Mouse (Mus musculus): ENCODE measurements around the gene Chsy1.

The Chsy1 gene

GRCm38 (mm10) chr7:66108961-66109854, at the start of gene Chsy1:
Gene Chsy1 (plus strand): TSS chr7:66109515.
- DNase-seq (ENCODE audit: low read depth, low spot score) = peak; percentile 90

DNA sequence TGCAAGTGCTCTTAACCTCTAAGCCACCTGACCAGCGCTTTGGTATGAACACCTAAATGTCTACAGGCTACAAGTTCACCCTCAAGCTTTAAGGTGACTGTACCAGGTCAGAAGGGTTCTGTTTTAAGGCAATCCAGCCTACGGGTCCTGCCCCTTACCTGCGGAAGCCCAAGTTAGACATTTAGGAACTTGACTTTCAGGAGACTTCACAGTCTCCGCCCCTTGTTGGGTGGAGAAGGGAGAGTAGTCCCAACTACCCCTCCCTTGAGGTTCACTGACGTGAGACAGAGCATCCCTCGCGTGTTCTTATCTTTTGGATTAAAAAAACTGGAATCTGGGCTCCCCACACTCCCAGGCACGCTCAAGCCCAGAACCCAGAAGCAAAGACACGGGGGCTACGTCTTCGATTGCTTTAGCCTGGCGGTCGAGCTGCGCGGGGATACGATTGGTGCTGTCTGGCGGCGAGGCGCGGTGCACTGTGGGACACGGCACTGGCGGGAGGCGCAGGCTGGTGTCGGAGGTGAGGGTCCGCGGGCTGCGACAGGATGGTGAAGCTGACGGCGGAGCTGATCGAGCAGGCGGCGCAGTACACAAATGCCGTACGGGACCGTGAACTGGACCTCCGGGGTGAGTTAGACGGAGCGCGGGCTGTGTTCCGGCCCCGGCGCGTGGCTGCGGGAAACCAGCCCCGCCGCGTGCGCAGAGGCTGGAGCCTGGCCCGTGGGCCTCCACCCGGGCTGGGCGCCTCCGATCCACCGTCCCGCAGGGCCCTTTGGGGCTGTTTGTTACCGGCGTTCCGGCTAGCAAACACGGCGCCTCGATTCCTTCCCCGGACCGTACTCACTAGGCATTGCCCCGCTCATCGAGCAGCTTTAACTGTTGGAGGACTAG, 49.0 kb upstream of the Chsy1 start:
- peak; percentile 76 for DNase-seq (ENCODE audit: low read depth, low spot score)

- DNase-seq (ENCODE audit: low read depth, low spot score) = no peak
These were observed 48.3 kb upstream of the Chsy1 start for GRCm38 (mm10) chr7:66061057-66061456.

DNA sequence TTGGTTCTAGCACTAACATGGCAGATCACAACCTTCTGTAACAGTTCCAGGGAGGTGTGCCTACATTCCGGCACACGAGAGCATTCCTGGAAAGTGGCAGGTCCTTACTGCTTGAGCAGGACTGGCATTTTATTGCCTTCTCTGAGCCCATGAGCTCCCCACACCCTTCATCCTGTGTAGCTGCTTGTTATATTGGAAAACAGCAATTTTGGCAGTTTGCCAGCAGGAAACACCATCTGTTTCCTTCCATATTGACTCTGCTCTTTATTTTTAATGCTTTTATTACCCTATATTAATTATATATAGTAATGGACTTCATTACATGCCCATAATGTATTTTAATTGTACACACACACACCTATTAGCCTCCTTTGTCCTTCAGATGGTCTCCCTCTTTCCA, 32.9 kb upstream of the Chsy1 start:
- DNase-seq (ENCODE audit: low read depth, low spot score) = no peak

DNA sequence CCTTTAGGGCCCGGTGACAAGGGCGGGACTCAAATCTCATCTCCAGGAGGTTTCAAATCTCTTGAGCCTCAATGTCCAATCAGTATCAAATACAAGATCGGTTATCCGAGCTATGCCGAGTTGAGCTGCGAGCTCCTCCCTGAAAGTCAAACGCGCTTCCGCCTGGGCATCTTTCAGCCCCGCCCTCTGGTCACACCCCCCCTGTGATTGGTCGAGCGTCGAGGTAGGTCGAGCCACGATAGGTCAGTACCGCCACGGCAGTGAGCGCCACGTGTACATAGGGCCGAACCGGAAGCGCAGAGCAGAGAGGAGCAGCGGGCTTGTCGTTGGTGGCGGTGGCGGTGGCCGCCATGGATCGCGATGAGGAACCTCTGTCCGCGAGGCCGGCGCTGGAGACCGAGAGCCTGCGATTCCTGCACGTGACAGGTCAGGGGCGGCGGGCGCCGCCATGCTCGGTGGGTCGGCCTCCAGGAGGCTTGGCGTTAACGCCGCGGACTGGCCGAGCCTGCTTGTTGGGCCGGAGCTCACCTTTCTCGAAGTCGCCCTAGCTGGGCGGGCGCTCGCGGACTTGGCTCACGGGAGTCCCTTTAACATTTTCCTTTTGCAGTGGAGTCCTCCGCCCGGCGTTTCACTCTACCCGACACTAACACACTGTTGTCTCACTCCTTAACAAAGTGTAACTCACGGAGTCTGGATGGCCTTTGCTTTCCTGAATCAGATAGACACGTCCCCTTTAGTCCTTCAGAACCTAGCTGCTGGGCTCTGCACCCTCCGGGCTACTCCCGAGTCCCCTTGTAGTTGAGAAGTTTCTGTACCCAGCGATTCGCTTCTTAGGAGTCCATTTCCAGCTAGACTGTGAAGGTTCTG, 29.7 kb upstream of the Chsy1 start, which contains the start of gene Selenos:
Selenos (plus strand) TSS at position 286 of the 867 bp plus-strand sequence.
- peak; percentile 98 for DNase-seq (ENCODE audit: low read depth, low spot score)

DNA sequence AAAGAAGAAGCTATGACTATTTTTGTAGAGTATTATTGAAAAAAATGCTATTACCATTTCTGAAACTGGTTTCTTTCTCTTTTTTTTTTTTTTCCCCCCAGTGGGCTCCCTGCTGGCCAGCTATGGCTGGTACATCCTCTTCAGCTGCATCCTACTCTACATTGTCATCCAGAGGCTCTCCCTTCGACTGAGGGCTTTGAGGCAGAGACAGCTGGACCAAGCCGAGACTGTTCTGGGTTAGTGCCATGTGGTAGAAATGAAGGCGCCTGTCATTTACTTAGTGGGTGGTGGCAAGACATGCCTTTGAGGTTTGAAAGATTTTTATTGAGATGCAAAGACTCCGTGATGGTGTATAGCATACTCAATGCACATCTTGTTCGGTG, 29.1 kb upstream of the Chsy1 start:
- DNase-seq (ENCODE audit: low read depth, low spot score) = no peak

GRCm38 (mm10) chr7:66083757-66084156, 25.6 kb upstream of the Chsy1 start:
- no peak for DNase-seq (ENCODE audit: low read depth, low spot score)

DNA sequence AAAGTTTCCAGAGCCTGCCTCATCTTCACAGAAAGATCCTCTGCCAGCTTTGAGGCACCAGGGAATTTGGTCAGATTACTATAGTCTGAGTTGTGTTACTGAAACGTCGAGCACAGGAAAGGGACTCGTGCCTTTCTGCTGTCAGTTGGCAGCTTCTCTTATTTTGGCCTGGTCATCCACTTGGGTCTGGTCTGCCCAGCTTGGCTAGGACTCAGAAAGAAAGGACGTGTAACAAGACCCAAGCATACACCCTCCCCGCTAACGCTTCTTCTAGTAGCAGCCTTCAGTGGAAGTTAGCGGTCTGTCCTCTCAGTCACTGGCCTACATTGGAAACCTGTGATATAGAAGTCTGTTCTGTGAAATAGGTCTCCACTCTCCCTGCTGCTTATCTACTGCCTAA, 24.8 kb upstream of the Chsy1 start:
- DNase-seq (ENCODE audit: low read depth, low spot score) = no peak

DNA sequence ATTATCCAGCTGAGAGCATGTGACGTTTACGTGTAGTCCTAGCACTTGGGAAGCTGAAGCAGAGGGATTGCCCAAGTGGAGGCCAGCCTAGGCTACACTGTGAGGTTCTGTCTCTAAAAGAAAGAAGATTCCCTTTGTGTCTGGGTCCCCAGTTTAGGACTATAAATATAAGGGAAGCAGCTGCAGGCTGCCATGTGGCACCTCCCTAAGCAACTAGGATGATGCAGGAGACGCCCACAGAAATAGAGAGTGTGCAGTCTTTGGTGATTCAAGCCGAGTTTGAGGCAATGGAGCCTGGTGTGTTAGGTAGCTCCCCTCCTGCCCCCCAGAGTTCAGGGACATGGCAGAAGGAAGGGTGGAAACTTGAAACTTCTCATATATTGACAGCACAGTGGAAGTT, 21.7 kb upstream of the Chsy1 start:
- DNase-seq (ENCODE audit: low read depth, low spot score) = no peak

DNA sequence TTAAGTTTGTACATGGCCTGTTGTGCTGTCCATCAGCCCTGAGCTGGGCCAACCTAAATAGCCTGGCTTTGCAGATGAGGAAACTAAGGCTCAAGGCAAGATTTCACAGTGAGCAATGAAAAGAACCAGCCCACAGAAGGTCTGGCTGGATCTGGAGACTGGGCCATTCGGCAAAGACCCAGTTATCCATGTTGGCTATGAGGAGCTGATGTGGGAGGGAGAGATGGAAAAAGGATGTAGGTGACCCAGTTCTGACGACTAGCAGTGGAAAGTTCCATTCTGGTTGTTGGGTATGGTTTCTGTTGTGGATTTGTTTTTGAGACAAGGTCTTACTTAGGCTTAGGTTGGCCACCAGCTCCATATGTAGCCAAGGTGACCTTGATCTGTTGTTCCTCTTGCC, 21.2 kb upstream of the Chsy1 start:
- no peak for DNase-seq (ENCODE audit: low read depth, low spot score)

GRCm38 (mm10) chr7:66090676-66091190, 18.6 kb upstream of the Chsy1 start:
- DNase-seq (ENCODE audit: low read depth, low spot score) = no peak

GRCm38 (mm10) chr7:66091553-66091952, 17.8 kb upstream of the Chsy1 start:
- DNase-seq (ENCODE audit: low read depth, low spot score) = no peak

DNA sequence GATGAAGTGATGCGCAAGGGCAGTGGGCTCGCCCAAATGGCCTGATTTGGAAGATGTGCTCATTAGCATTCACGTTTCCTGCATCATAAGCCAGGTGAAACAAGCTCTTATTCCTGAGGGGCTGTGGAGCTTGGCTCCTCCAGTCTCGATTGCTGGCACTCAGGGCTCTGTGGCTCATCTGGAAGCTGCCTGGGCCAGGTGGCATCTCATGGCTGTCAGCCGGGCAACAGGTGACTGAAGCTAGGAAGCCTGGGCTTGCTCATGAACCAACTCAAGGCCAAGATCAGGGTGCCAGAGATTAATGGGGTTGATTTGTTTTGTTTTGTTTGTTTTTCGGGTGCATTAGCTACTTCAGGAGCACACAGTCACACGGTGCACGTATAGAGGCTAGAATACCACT, 16.7 kb upstream of the Chsy1 start:
- DNase-seq (ENCODE audit: low read depth, low spot score) = no peak

DNA sequence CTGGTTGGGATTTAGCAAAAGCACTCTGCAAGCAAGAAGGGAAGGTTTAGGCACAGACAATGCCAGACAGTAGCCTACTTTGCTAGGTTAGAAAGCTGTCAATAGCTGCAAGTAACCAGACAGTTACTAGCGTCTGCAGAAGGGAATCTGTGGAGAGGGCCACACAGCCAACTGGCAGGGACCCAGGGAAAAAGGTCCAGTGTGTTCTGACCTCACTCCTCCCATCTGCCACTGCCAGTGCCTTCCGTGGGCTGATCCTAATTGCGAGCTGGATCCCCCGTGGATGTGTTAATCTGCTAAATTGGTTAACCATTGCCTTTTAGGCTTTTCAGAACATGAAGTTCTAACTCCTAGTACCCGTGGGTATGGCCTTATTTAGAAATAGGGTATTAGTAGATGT, 15.2 kb upstream of the Chsy1 start:
- DNase-seq (ENCODE audit: low read depth, low spot score) = no peak

GRCm38 (mm10) chr7:66098803-66099202, 10.5 kb upstream of the Chsy1 start:
- DNase-seq (ENCODE audit: low read depth, low spot score) = no peak

- DNase-seq (ENCODE audit: low read depth, low spot score) = peak; percentile 48
These were observed 7.4 kb upstream of the Chsy1 start for GRCm38 (mm10) chr7:66101866-66102265.

DNA sequence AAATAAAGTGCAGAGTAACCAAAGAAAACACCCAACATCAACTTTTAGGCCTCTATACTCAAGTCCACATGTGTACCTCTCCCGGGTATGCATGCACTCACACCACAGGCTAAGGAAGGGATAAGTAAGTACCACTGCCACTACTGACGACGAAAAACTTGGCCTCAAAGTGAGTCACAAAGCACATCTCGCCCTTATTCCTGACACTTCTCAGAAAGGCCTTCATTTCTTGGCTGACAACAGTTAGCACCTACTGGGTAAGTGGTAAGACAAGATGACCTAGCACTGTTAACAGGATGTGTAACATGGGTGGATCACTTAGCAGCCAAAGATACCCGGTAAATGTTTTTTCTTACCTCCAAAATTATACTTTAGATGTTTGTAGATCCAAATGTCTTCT, 4.8 kb upstream of the Chsy1 start:
- no peak for DNase-seq (ENCODE audit: low read depth, low spot score)

DNA sequence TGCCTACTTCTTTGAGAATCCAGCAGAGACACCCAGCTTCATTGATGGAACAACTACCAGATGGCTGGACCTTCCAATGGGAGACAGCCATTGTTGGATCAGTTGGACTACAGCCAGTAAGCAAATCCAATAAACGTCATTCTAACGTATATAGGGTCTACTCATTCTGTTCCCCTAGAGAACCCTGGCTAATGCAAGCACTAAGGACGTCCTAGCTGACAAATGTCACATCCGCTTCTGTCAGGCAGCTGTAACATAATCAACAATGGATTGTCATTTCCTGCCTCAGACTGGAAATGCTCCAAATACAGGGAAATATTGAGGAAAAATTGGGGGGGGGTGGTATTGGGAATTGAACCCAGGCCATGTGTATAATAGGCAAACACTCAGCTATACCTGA, 3.5 kb upstream of the Chsy1 start:
- DNase-seq (ENCODE audit: low read depth, low spot score) = no peak

- DNase-seq (ENCODE audit: low read depth, low spot score) = no peak
These were observed 2.7 kb upstream of the Chsy1 start for GRCm38 (mm10) chr7:66106581-66107056.

- no peak for DNase-seq (ENCODE audit: low read depth, low spot score)
These were observed 2.1 kb upstream of the Chsy1 start for GRCm38 (mm10) chr7:66107206-66107605.

DNA sequence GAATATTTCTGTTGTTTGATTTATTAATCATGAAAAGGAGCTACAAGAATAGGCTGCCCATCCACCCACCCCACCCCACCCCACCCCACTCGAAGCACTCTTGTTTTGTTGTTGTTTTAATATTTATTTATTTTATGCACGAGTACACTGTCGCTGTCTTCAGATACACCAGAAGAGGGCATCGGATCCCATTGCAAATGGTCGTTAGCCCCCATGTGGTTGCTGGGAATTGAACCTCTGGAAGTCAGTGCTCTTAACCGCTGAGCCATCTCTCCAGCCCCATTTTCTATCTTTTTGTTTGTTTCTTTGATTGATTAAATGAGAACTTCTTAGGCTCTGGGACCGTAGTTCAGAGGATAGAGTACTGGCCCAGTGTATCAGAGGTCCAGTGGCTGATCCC, 1.4 kb upstream of the Chsy1 start:
- DNase-seq (ENCODE audit: low read depth, low spot score) = no peak

Data from embryo, embryonic 11.5 days (tissue).